Mouse (Mus musculus) embryonic fibroblast, embryonic 13.5 days (primary cell): ENCODE results near the gene Zfp146.

Experiments used
- CTCF ChIP-seq: IDR thresholded peaks from 2 replicates; pipeline ENCODE4 v1.5.1; 2011; ENCODE audit warnings: mild to moderate bottlenecking, control low read depth, low read length, moderate library complexity, borderline replicate concordance; ENCODE audit not compliant: insufficient read depth
- POLR2A ChIP-seq: IDR thresholded peaks from 2 replicates; pipeline ENCODE4 v1.6.1; 2011; ENCODE audit warnings: low read depth, mild to moderate bottlenecking, control low read depth, low read length, moderate library complexity

GRCm38 (mm10) chr7:30193581-30194100 is 24.1 kb upstream of the Zfp146 start:
- TF ChIP-seq POLR2A (peak; percentile 46; the same call in 1 of the 2 replicates), CTCF (no peak)
